ENCODE assay signal across 8 mouse cellular contexts in genomic region chr12:112800476-112800875, GRCm38 (mm10). TPM values are rescaled to one million over a fixed set of nuclear protein-coding genes. Genes with fewer than 3 reads are reported as not detected.
DNase-seq lines count a peak whose midpoint lies in the region; ATAC-seq and TF ChIP-seq lines count a peak whose summit lies in the region.

No protein-coding gene starts in this region.

- peaks cover 11% of the 10 kb centered on the region for H3K4me1 ChIP-seq in small intestine, adult 2 months (ENCODE audit: control insufficient read depth, insufficient read depth, insufficient read length, low read length)

- peak; percentile 80; the same call in 1 of the 2 replicates for TF ChIP-seq CTCF in small intestine, adult 2 months (IDR thresholded peaks at IDR 0.05; ENCODE audit: extremely low read depth, insufficient read length, insufficient replicate concordance, low read depth, low read length)

- peak; percentile 69 for DNase-seq in cerebellum, adult 11 months
- DNase-seq in NIH3T3 (ENCODE audit: low read depth): peak; percentile 79
- peak; percentile 73 to 83 for DNase-seq in cerebellum, postnatal 25 days
- peak; percentile 54 for DNase-seq in gastrocnemius, postnatal 25 days
- peak; percentile 84 to 86 for DNase-seq in kidney, postnatal 4 days
- peak; percentile 68 to 82 for DNase-seq in lung, postnatal 4 days

- peaks cover 26% of the 10 kb centered on the region for H3K27me3 ChIP-seq in small intestine, adult 2 months (ENCODE audit: control insufficient read depth, insufficient read depth, low read length)

- H3K27ac ChIP-seq in small intestine, adult 2 months (ENCODE audit: insufficient read depth, low read depth, low read length): no peak overlapping the region

- 18% methylated on average over 4 of the region's 4 CpGs for WGBS in small intestine, adult 2 months

- no peak overlapping the region for H3K4me3 ChIP-seq in small intestine, adult 2 months (ENCODE audit: low read depth, low read length)

- TF ChIP-seq POLR2A in small intestine, adult 2 months (IDR thresholded peaks at IDR 0.05; ENCODE audit: low read depth, low read length): no peak

- no peak for ATAC-seq in cerebellum, adult (ENCODE audit: insufficient number of reproducible peaks, low FRiP score, low TSS enrichment)

- no peaks in the 10 kb centered on the region for H3K36me3 ChIP-seq in small intestine, adult 2 months (ENCODE audit: control insufficient read depth, insufficient read depth, low read length)

RNA-seq across cellular contexts. Expression of gene Ahnak2, which starts 2.0 kb away (rescaled TPM):
- total RNA-seq in gastrocnemius, postnatal 25 days (2021): 10 to 100 TPM in 1 of 2 experiments, 1 to 10 TPM in 1; 4.9 to 11.8 TPM
- polyA plus RNA-seq in small intestine, adult 2 months (2012; rRNA removed): 1.4 and 2.1 TPM in 2 replicates

RNA-seq across cellular contexts. Expression of gene Clba1, which starts 8.3 kb away (rescaled TPM):
- total RNA-seq in gastrocnemius, postnatal 25 days (2021): under 1 TPM; 0.46 to 0.96 TPM
- 1.2 and 1.6 TPM in 2 replicates for polyA plus RNA-seq in small intestine, adult 2 months (2012; rRNA removed)

RNA-seq across cellular contexts. Expression of gene Cdca4, which starts 28.7 kb away (rescaled TPM):
- total RNA-seq in gastrocnemius, postnatal 25 days (2021): 1 to 10 TPM; 3.4 to 3.5 TPM
- polyA plus RNA-seq in small intestine, adult 2 months (2012; rRNA removed): 8.0 and 15.8 TPM in 2 replicates

RNA-seq across cellular contexts. Expression of gene Pld4, which starts 40.0 kb away (rescaled TPM):
- total RNA-seq in gastrocnemius, postnatal 25 days (2021): 1 to 10 TPM; 3.5 to 3.9 TPM
- 21.8 and 28.2 TPM in 2 replicates for polyA plus RNA-seq in small intestine, adult 2 months (2012; rRNA removed)
